Mouse (Mus musculus) liver, embryonic 11.5 days (tissue): ENCODE data around the gene Ceacam1. TPM values are rescaled to one million over a fixed set of nuclear protein-coding genes. Genes with fewer than 3 reads are reported as not detected.
A peak's percentile ranks its signal among the peaks of the same experiment; 100 is the strongest.
"Not testable (repeated sequence)": the region's sequence is repeated elsewhere in the genome, so short reads cannot be mapped to it uniquely, and the experiment has no call there.

Experiments used
- ATAC-seq: fragments of 200-750 bp; cut with Nextera tagmentation; replicated peaks from 2 replicates; pipeline ENCODE4 v1.8.0; 2017; ENCODE audit warnings: moderate number of reproducible peaks, mild to moderate bottlenecking, moderate TSS enrichment, moderate library complexity; ENCODE audit not compliant: low FRiP score
- DNase-seq: peaks from one replicate; pipeline ENCODE4 v3.0.0-alpha.2; 2017; ENCODE audit warnings: low spot score
- H3K27ac ChIP-seq: fragments of 300-500 bp; sonication (generic); 2 replicates; pipeline ENCODE4 v1.5.1; 2014; ENCODE audit warnings: mild to moderate bottlenecking, low read depth, low read length, control low read depth
- H3K27me3 ChIP-seq: fragments of 300-500 bp; sonication (generic); replicated peaks from 2 replicates; pipeline ENCODE4 v1.6.1; 2014; ENCODE audit warnings: low read length, mixed read lengths; ENCODE audit not compliant: control insufficient read depth, insufficient read depth
- H3K36me3 ChIP-seq: fragments of 300-500 bp; sonication (generic); 2 replicates; pipeline ENCODE4 v1.6.1; 2014; ENCODE audit warnings: mild to moderate bottlenecking, low read length, moderate library complexity, mixed read lengths; ENCODE audit not compliant: control insufficient read depth, insufficient read depth
- H3K4me1 ChIP-seq: fragments of 300-500 bp; sonication (generic); replicated peaks from 2 replicates; pipeline ENCODE4 v1.6.1; 2014; ENCODE audit warnings: low read length, mixed read lengths; ENCODE audit not compliant: control insufficient read depth, insufficient read depth
- H3K4me2 ChIP-seq: fragments of 300-500 bp; sonication (generic); 2 replicates; pipeline ENCODE4 v1.6.1; 2014; ENCODE audit warnings: mild to moderate bottlenecking, control low read depth, moderate library complexity
- H3K4me3 ChIP-seq: fragments of 300-500 bp; sonication (generic); 2 replicates; pipeline ENCODE4 v1.5.1; 2014; ENCODE audit warnings: low read depth, low read length, control low read depth
- H3K9ac ChIP-seq: fragments of 300-500 bp; sonication (generic); 2 replicates; pipeline ENCODE4 v1.6.1; 2014; ENCODE audit warnings: low read depth, low read length, control low read depth
- H3K9me3 ChIP-seq: fragments of 300-500 bp; sonication (generic); 2 replicates; pipeline ENCODE4 v1.6.1; 2016; ENCODE audit warnings: low read length, inconsistent platforms, mixed read lengths; ENCODE audit not compliant: control insufficient read depth
- WGBS: fragments of 180-500 bp; shearing (Covaris S2); extraction: QIAGEN DNeasy Blood & Tissue Kit; methylation state at CpG from one replicate; pipeline ENCODE4 v1.1.7; 2014; 5-methylcytosine and 5-hydroxymethylcytosine counted together
- polyA plus RNA-seq: library from polyadenylated mRNA; unstranded; fragments of >200 nt; fragmentation: Nextera tagmentation; extraction: Ambion mirVana; gene quantifications from 2 replicates; pipeline ENCODE4 v1.2.1, GENCODE M21; 2014

The Ceacam1 gene
- polyA plus RNA-seq, 1 experiment from 2014 or later, result 3.6 TPM

DNA sequence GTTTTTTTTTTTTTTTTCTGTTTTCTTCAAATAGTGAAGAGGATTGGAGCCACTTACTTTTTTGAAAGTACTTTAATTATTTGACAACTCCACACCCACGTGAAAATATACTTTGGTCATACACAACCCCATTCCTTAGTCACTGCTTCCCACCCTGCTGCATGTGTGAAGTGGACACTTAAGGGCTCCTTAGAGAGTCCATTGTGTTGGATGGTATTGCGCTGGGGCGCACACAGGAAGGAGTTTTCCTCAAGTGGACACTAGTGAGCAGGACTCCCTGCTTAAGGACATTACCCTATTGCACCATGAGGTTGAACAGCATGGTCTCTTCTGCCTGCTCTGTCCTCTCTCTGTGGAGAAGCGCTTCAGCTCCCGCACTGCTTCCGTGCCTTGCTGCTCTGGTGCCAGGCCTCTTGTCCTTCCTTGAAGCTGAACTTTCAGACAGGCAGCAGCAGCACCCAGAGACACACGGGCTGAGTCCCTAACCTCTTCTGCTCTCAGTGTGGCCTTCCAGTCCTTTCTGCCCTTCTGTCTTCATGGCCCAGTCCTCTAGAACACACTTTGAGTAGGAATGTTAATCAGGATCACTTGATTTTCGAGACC, 5.8 kb upstream of the Ceacam1 start:
- Histone ChIP-seq H3K27ac (no peak overlapping the region), H3K36me3 (no peaks in the 10 kb centered on the region), H3K4me2 (no peak overlapping the region), H3K9me3 (no peaks in the 10 kb centered on the region), H3K4me3 (no peak overlapping the region), H3K9ac (no peak overlapping the region), H3K4me1 (no peaks in the 10 kb centered on the region), H3K27me3 (no peaks in the 10 kb centered on the region)
- 73% methylated on average over 8 of the region's 8 CpGs for WGBS
- DNase-seq (no peak), ATAC-seq (no peak)

- H3K27me3 ChIP-seq, H3K4me3 ChIP-seq, H3K27ac ChIP-seq, H3K4me2 ChIP-seq, H3K9ac ChIP-seq, H3K4me1 ChIP-seq, ATAC-seq, DNase-seq, H3K9me3 ChIP-seq, H3K36me3 ChIP-seq: not testable (repeated sequence)
- WGBS, result 51% methylated on average over 8 of the region's 8 CpGs
Observed at GRCm38 (mm10) chr7:25480791-25481190, 3.4 kb upstream of the Ceacam1 start.

- Histone ChIP-seq H3K4me3 (no peak overlapping the region), H3K9me3 (no peaks in the 10 kb centered on the region), H3K4me2 (no peak overlapping the region), H3K36me3 (no peaks in the 10 kb centered on the region), H3K9ac (no peak overlapping the region), H3K27ac (no peak overlapping the region), H3K27me3 (no peaks in the 10 kb centered on the region), H3K4me1 (no peaks in the 10 kb centered on the region)
- WGBS, result 0% methylated on average over 1 of the region's 1 CpGs
- no peak for ATAC-seq
- no peak for DNase-seq
Observed at GRCm38 (mm10) chr7:25479440-25479839, 2.0 kb upstream of the Ceacam1 start.

DNA sequence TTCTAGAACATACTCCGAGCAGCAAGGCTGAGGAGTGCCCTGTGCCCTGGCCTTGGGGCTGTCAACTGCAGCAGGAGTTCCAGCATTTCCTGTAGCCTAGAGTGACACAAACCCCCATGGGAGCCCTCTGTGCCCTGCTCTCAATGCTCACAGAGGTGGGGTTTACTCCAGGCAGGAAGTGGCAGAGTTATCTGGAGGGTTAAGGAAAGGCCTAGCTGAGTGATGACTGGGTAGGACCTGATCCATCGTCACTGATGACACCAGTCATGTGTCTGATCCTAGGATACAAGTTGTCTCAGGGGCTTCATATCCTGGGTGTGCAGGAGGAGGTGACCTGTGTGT, 320 bp upstream of the Ceacam1 start:
- not testable (repeated sequence) for H3K4me3 ChIP-seq, DNase-seq, H3K9ac ChIP-seq, H3K4me1 ChIP-seq, H3K9me3 ChIP-seq, H3K36me3 ChIP-seq, H3K4me2 ChIP-seq, H3K27ac ChIP-seq, H3K27me3 ChIP-seq
- WGBS, result 34% methylated on average over 2 of the region's 2 CpGs
- ATAC-seq, result peak; percentile 36; the same call in 1 of the 2 replicates

- H3K36me3 ChIP-seq, H3K4me3 ChIP-seq, H3K4me1 ChIP-seq, ATAC-seq, H3K9ac ChIP-seq, H3K4me2 ChIP-seq, H3K27me3 ChIP-seq, DNase-seq, H3K27ac ChIP-seq, H3K9me3 ChIP-seq: not testable (repeated sequence)
- WGBS, result 75% methylated on average over 6 of the region's 6 CpGs
Observed at GRCm38 (mm10) chr7:25471821-25472220, 5.6 kb downstream of the Ceacam1 start.

GRCm38 (mm10) chr7:25465586-25465985, 11.8 kb downstream of the Ceacam1 start:
- not testable (repeated sequence) for H3K4me3 ChIP-seq, H3K4me1 ChIP-seq, H3K27ac ChIP-seq, H3K36me3 ChIP-seq, H3K27me3 ChIP-seq, H3K9me3 ChIP-seq, H3K9ac ChIP-seq, ATAC-seq, H3K4me2 ChIP-seq, DNase-seq
- WGBS, result 73% methylated on average over 3 of the region's 3 CpGs

DNA sequence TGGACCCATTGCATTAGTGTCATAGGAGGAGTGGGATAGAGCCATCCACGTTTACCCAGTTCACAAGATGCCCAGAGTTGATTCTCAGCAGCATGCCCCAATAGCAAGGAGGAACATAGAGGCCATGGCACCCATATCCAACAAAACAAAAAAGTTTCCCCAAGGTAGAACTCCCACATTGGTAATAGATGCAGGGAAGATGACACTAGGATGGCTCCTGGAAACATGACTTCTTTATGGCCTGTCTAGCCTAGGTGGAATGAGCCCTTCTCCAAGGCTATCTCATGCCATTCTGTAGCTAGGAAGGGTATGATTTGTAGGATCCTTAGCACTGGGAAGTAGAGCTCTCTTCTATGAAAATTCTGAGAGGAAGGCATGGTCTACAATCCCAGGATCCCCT, 12.4 kb downstream of the Ceacam1 start:
- no peaks in the 10 kb centered on the region for H3K9me3 ChIP-seq
- ATAC-seq (no peak), DNase-seq (no peak)
- no peak overlapping the region for H3K4me3 ChIP-seq
- no peaks in the 10 kb centered on the region for H3K36me3 ChIP-seq
- no peak overlapping the region for H3K9ac ChIP-seq
- no peak overlapping the region for H3K27ac ChIP-seq
- H3K4me2 ChIP-seq, result no peak overlapping the region
- no peaks in the 10 kb centered on the region for H3K4me1 ChIP-seq
- 54% methylated on average over 1 of the region's 1 CpGs for WGBS
- H3K27me3 ChIP-seq, result no peaks in the 10 kb centered on the region

DNA sequence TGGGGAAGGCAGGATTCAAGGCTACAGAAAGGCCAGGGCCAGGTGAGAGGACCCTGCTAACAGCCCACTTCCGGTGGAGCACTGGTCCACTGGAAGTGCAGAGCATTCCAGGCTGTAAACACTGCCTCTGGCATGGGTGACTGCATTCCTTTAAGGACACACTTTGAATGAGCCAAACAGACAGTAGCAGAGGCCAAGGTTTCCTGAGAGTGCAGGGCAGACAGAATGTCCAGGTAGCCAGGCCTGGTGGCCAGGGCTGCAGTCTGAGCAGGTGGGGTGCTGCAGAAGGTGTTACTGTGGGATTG, 15.4 kb downstream of the Ceacam1 start:
- not testable (repeated sequence) for H3K9me3 ChIP-seq, H3K27ac ChIP-seq, H3K9ac ChIP-seq, ATAC-seq, DNase-seq, H3K4me2 ChIP-seq, H3K36me3 ChIP-seq, H3K27me3 ChIP-seq, H3K4me3 ChIP-seq, H3K4me1 ChIP-seq
- whole genome bisulfite sequencing, result no CpG with 5 or more reads among the region's 1 CpGs

- 75% methylated on average over 4 of the region's 5 CpGs for WGBS
- H3K4me2 ChIP-seq, H3K27me3 ChIP-seq, H3K4me1 ChIP-seq, H3K9me3 ChIP-seq, ATAC-seq, H3K36me3 ChIP-seq, H3K4me3 ChIP-seq, H3K27ac ChIP-seq, DNase-seq, H3K9ac ChIP-seq: not testable (repeated sequence)
Observed at GRCm38 (mm10) chr7:25461336-25462032, 15.9 kb downstream of the Ceacam1 start.
